Mouse (Mus musculus): ENCODE results near the gene Tead1.

DNA sequence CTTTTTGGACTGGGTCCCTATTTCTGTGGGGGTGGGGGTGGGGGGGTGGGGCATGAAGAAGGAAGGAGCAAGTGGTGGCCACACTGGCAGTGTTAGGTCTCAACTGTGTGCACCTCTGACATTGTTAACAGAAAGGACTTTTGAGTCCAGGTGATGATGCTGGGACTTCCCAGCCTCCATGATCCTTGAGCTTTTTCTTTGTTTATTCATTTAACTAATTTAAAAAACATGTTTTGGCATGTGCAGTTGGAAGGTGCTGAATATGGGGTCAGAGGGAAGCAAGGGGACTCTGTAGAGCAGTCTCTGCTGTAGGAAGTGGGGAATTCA is 149.5 kb downstream of the Tead1 start:
- TF ChIP-seq CTCF (IDR thresholded peaks at IDR 0.05; ENCODE audit: low read depth) (no peak), EP300 (IDR thresholded peaks at IDR 0.05; ENCODE audit: low read depth) (no peak)

Data from liver, postnatal 0 days (tissue).